Mouse (Mus musculus): Measurements from ENCODE around the gene Syt1. TPM values are rescaled to one million over a fixed set of nuclear protein-coding genes. Genes with fewer than 3 reads are reported as not detected.

The Syt1 gene
- total RNA-seq, 4 experiments from 2014 or later: 0.07 to 0.21 (median 0.17) TPM

DNA sequence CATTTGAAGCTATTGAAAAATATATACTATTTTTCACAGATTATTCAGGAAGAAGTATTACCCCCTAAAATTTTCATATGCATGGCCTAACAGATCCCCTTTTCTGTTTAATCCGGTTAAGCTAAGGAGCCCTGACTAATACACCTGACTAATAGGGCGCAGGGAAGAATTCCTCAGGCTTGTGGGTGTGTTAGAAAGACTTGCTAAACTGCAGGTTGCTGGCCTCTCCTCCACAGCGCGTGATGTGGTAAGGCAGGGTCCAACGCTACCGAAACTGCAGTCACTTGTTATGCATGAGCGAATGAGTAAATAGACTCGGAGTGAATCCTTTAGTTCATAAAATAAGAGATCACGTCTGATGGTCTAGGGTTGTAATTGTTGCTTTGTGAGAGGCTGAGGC lies 558.4 kb downstream of the Syt1 start:
- DNase-seq (ENCODE audit: low spot score in 2 of 2): no peak

DNA sequence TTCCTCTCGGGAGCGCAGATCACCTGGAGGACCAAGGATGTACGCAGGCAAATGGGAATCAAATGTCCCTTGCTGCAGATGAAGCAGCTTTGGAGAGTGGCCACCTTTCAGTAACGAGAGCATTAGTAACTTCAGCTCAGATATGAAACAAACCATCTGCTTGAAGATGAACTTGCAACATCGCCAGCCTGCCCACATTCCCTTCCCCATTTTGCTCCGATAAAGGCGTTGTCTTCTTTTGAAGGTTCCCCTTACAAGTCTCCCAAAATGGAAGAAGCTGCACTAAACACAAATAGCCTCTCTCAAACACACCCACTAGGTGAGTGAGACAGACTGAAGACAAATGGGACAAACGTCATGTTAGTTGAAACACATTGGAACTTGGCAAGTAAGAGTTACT lies 559.3 kb downstream of the Syt1 start:
- DNase-seq (ENCODE audit: low spot score in 2 of 2): no peak

DNA sequence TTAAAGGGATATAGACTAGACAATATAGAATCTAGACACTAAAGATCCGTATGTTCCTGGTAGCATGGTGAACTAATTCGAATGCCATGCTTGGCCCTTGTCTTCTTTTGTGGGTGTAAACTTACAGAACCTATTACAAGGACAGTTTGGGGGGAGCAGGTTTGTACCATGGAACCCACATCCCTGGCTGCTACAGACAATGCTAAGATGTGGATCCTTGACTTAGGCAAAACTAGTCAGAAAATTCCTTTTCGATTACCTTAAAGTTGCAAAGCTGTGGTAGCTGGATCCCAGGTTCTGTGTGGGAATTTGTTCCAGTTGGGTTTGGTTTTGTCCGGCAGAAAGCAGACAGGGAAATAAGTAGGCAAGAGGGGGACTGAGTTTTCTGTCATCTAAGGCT lies 560.4 kb downstream of the Syt1 start:
- no peak for DNase-seq (ENCODE audit: low spot score in 2 of 2)

DNA sequence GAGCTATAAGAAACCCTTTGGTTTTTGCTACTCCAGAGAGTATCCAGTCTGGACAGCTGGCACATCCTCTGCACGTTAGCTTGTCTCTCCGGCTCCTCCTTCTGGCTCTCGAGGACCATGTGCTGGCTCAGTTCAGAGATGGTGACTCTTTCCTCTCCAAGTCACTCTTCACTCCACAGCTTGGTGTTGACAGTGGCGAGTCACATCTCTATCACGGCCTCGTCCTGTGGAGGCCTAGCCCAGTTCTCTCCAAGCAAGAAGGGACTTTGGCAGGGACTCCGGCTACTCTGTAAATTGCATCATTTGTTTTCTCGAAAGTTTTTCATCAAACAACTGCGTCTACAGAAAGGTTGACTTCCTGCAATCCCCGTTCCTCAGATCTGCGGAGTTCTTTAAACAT lies 562.4 kb downstream of the Syt1 start:
- no peak for DNase-seq (ENCODE audit: low spot score in 2 of 2)
